Mouse (Mus musculus): ENCODE data around the gene Hist1h1e. TPM values are rescaled to one million over a fixed set of nuclear protein-coding genes. Genes with fewer than 3 reads are reported as not detected.
"Not testable (repeated sequence)": the region's sequence is repeated elsewhere in the genome, so short reads cannot be mapped to it uniquely, and the experiment has no call there.

Hist1h1e gene
- polyA plus RNA-seq, 1 experiment from 2014 or later, result 11.6 TPM

DNA sequence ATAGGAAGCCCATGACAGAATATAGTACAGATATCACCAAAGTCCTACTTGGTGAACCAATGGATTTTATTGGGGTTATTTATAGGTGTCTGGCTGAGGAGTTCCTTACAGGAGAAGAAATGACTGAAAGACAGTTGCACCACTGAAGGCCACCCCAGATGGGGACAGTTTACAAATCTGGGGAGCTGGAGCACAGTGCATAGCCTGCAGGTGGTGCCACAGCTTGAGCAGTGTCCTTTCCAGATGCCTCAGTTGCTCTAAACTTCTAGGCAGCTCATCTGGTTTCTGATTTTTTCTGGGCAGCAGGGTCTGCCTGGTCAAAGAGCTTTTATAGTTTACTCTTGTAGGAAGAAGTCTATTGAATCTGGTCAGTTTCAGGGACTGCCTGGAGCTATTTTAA lies 12.5 kb downstream of the Hist1h1e start:
- Histone ChIP-seq H3K27me3 (replicated peaks) (no peaks in the 10 kb centered on the region), H3K4me1 (replicated peaks) (no peaks in the 10 kb centered on the region), H3K36me3 (no peaks in the 10 kb centered on the region), H3K9ac (no peak overlapping the region), H3K4me2 (no peak overlapping the region), H3K27ac (ENCODE audit: poor library complexity, severe bottlenecking) (no peak overlapping the region), H3K4me3 (no peak overlapping the region), H3K9me3 (replicated peaks) (no peaks in the 10 kb centered on the region)
- no peak for ATAC-seq (ENCODE audit: insufficient number of reproducible peaks, low FRiP score)

- ATAC-seq (ENCODE audit: insufficient number of reproducible peaks, low FRiP score), result no peak
- no peak overlapping the region for H3K4me3 ChIP-seq
- H3K9ac ChIP-seq, result no peak overlapping the region
- no peaks in the 10 kb centered on the region for H3K27me3 ChIP-seq (replicated peaks)
- no peaks in the 10 kb centered on the region for H3K36me3 ChIP-seq
- 57% methylated on average over 4 of the region's 4 CpGs for WGBS
- H3K4me2 ChIP-seq, result no peak overlapping the region
- no peak overlapping the region for H3K27ac ChIP-seq (ENCODE audit: poor library complexity, severe bottlenecking)
- H3K4me1 ChIP-seq (replicated peaks), result no peaks in the 10 kb centered on the region
- H3K9me3 ChIP-seq (replicated peaks), result no peaks in the 10 kb centered on the region
Observed at GRCm38 (mm10) chr13:23609209-23609608, 13.1 kb downstream of the Hist1h1e start.

DNA sequence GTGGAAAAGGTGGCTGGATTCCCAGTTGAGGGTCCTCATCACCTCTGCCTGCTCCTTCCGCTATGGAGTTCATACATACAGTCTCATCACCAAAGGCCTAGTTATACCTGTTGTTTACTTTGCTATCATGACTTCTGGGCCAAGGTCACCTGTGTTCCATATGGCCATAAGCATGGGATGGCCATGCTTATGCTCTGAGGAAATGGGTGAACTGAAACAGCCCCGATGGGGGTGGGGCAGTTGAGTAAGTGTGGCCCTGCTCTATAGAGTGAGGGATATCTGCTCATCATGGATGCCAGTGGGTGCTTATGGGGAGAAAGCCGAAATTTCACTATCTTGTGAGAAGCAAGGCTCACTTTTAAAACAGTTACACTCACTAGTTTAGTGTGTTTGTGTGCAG lies 17.3 kb downstream of the Hist1h1e start:
- 0 out of 2 replicates have a peak, but pooled peaks cover 2% of the 10 kb centered on the region for H3K9me3 ChIP-seq (replicated peaks)
- no peak overlapping the region for H3K4me2 ChIP-seq
- WGBS, result 81% methylated on average over 3 of the region's 3 CpGs
- H3K9ac ChIP-seq, result no peak overlapping the region
- H3K36me3 ChIP-seq, result no peaks in the 10 kb centered on the region
- H3K27ac ChIP-seq (ENCODE audit: poor library complexity, severe bottlenecking), result no peak overlapping the region
- no peaks in the 10 kb centered on the region for H3K27me3 ChIP-seq (replicated peaks)
- H3K4me1 ChIP-seq (replicated peaks), result 0 out of 2 replicates have a peak, but pooled peaks cover 3% of the 10 kb centered on the region
- no peak for ATAC-seq (ENCODE audit: insufficient number of reproducible peaks, low FRiP score)
- H3K4me3 ChIP-seq, result no peak overlapping the region

- no peak for ATAC-seq (ENCODE audit: insufficient number of reproducible peaks, low FRiP score)
- H3K9ac ChIP-seq, result no peak overlapping the region
- no peak overlapping the region for H3K4me3 ChIP-seq
- H3K36me3 ChIP-seq, result no peaks in the 10 kb centered on the region
- no peak overlapping the region for H3K27ac ChIP-seq (ENCODE audit: poor library complexity, severe bottlenecking)
- WGBS, result 85% methylated on average over 3 of the region's 3 CpGs
- no peaks in the 10 kb centered on the region for H3K27me3 ChIP-seq (replicated peaks)
- no peak overlapping the region for H3K4me2 ChIP-seq
- 0 out of 2 replicates have a peak, but pooled peaks cover 2% of the 10 kb centered on the region for H3K9me3 ChIP-seq (replicated peaks)
- H3K4me1 ChIP-seq (replicated peaks), result 0 out of 2 replicates have a peak, but pooled peaks cover 3% of the 10 kb centered on the region
Observed at GRCm38 (mm10) chr13:23604452-23604851, 17.9 kb downstream of the Hist1h1e start.

- H3K4me3 ChIP-seq, result no peak overlapping the region
- no peaks in the 10 kb centered on the region for H3K27me3 ChIP-seq (replicated peaks)
- 0 out of 2 replicates have a peak, but pooled peaks cover 3% of the 10 kb centered on the region for H3K4me1 ChIP-seq (replicated peaks)
- no peak for ATAC-seq (ENCODE audit: insufficient number of reproducible peaks, low FRiP score)
- no peak overlapping the region for H3K27ac ChIP-seq (ENCODE audit: poor library complexity, severe bottlenecking)
- 47% methylated on average over 7 of the region's 7 CpGs for WGBS
- no peaks in the 10 kb centered on the region for H3K36me3 ChIP-seq
- H3K4me2 ChIP-seq, result no peak overlapping the region
- no peak overlapping the region for H3K9ac ChIP-seq
- H3K9me3 ChIP-seq (replicated peaks), result 0 out of 2 replicates have a peak, but pooled peaks cover 2% of the 10 kb centered on the region
Observed at GRCm38 (mm10) chr13:23603182-23603699, 19.1 kb downstream of the Hist1h1e start.

GRCm38 (mm10) chr13:23597957-23598356 lies 24.4 kb downstream of the Hist1h1e start:
- Histone ChIP-seq H3K9me3 (replicated peaks) (0 out of 2 replicates have a peak, but pooled peaks cover 2% of the 10 kb centered on the region), H3K9ac (no peak overlapping the region), H3K4me3 (no peak overlapping the region), H3K27me3 (replicated peaks) (no peaks in the 10 kb centered on the region), H3K4me2 (no peak overlapping the region), H3K36me3 (no peaks in the 10 kb centered on the region), H3K4me1 (replicated peaks) (peaks cover 11% of the 10 kb centered on the region; the same call in 1 of the 2 replicates), H3K27ac (ENCODE audit: poor library complexity, severe bottlenecking) (no peak overlapping the region)
- 6% methylated on average over 9 of the region's 9 CpGs for WGBS
- ATAC-seq (ENCODE audit: insufficient number of reproducible peaks, low FRiP score), result no peak

- WGBS, result 72% methylated on average over 7 of the region's 7 CpGs
- H3K4me3 ChIP-seq, result no peak overlapping the region
- H3K4me1 ChIP-seq (replicated peaks), result peaks cover 12% of the 10 kb centered on the region; the same call in 1 of the 2 replicates
- ATAC-seq (ENCODE audit: insufficient number of reproducible peaks, low FRiP score), result no peak
- H3K9ac ChIP-seq, result no peak overlapping the region; the same call in 1 of the 2 replicates
- no peaks in the 10 kb centered on the region for H3K36me3 ChIP-seq
- no peak overlapping the region for H3K27ac ChIP-seq (ENCODE audit: poor library complexity, severe bottlenecking)
- H3K4me2 ChIP-seq, result no peak overlapping the region
- no peaks in the 10 kb centered on the region for H3K27me3 ChIP-seq (replicated peaks)
- no peaks in the 10 kb centered on the region for H3K9me3 ChIP-seq (replicated peaks)
Observed at GRCm38 (mm10) chr13:23595622-23596372, 26.6 kb downstream of the Hist1h1e start.

GRCm38 (mm10) chr13:23595185-23595584 lies 27.2 kb downstream of the Hist1h1e start:
- no peaks in the 10 kb centered on the region for H3K27me3 ChIP-seq (replicated peaks)
- H3K36me3 ChIP-seq, result no peaks in the 10 kb centered on the region
- no peak overlapping the region for H3K4me2 ChIP-seq
- ATAC-seq (ENCODE audit: insufficient number of reproducible peaks, low FRiP score), result no peak
- WGBS, result 59% methylated on average over 2 of the region's 2 CpGs
- no peak overlapping the region for H3K27ac ChIP-seq (ENCODE audit: poor library complexity, severe bottlenecking)
- H3K4me1 ChIP-seq (replicated peaks), result peaks cover 12% of the 10 kb centered on the region; the same call in 1 of the 2 replicates
- no peaks in the 10 kb centered on the region for H3K9me3 ChIP-seq (replicated peaks)
- H3K4me3 ChIP-seq, result no peak overlapping the region
- no peak overlapping the region for H3K9ac ChIP-seq

DNA sequence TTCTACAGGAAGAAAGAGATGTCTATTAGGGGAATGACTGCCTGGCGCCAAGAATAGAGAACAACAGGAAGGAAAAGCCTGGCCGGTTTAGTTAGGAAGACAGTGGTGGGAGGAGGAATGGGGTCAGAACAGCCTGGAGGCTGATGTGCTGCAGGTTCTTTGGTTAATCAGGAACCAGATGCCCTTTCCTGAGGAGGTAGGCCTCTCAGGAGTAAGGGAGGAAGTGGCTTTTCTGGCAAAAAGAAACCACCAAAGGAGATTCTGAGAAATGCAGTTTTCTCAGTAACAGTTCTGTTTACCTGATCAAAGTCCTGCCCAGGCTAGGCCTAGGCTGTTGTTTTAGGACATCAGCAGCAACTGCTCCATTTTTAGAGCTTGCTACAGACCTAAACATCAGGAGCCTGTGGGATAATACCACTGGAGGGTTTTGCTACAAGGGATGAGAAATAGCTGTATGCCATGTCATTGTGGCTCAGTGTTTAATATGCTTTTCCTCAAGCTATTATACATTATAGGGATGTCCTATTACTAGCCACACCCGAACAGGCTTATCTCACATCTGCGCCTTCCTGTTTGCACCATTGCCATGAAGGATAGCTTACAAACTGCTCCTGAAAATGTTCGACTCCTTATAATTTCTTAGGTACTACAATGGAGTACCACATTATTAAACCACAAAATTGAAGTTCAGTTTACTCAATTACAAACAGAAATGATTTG lies 29.1 kb downstream of the Hist1h1e start:
- Histone ChIP-seq H3K27me3 (replicated peaks) (no peaks in the 10 kb centered on the region), H3K27ac (ENCODE audit: poor library complexity, severe bottlenecking) (no peak overlapping the region; the same call in 1 of the 2 replicates), H3K4me3 (no peak overlapping the region), H3K4me2 (no peak overlapping the region), H3K9ac (no peak overlapping the region), H3K4me1 (replicated peaks) (peaks cover 12% of the 10 kb centered on the region; the same call in 1 of the 2 replicates), H3K9me3 (replicated peaks) (no peaks in the 10 kb centered on the region), H3K36me3 (no peaks in the 10 kb centered on the region)
- no peak for ATAC-seq (ENCODE audit: insufficient number of reproducible peaks, low FRiP score)
- WGBS, result 63% methylated on average over 5 of the region's 5 CpGs

DNA sequence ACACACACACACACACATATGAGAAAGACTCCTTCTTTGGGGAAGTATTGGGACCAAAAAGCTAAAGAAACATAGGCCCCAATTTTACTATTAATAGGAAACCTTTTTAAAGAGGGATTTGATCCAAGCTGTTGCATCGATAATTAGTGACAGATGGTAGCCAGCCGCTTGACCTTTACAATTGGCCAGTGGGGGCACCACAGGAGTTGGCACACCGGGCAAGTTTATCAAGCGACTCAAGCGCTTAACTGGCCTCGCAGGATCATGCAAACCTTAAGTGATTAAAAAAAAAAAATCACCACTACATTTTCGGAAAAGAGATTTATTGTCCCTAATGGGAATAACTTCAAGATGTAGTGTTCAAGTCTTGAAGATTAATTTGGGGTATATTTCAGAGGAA lies 29.7 kb downstream of the Hist1h1e start:
- Histone ChIP-seq H3K9ac (no peak overlapping the region), H3K36me3 (no peaks in the 10 kb centered on the region), H3K4me1 (replicated peaks) (peaks cover 12% of the 10 kb centered on the region; the same call in 1 of the 2 replicates), H3K27ac (ENCODE audit: poor library complexity, severe bottlenecking) (no peak overlapping the region), H3K9me3 (replicated peaks) (no peaks in the 10 kb centered on the region), H3K4me3 (no peak overlapping the region), H3K27me3 (replicated peaks) (no peaks in the 10 kb centered on the region), H3K4me2 (no peak overlapping the region)
- 92% methylated on average over 7 of the region's 7 CpGs for WGBS
- ATAC-seq (ENCODE audit: insufficient number of reproducible peaks, low FRiP score), result no peak

DNA sequence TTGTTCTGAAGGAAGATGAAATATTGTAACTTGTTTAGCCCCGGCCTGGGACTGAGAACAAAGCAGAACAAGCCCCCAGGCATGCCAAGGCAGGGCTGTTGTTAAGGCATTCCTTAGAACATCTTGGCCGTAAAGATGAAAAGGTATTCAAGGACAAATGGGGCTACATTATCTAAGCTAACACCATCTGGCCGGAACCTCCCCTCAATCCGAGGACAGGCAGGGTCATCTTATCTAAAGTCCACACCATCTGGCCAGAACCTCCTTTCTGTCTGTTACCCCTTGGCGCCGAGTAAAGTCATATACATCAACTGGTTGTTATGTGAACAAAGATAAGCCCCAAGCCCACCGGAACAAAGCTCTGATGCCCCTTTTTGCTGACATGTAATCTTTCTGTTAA lies 30.5 kb downstream of the Hist1h1e start:
- ATAC-seq (ENCODE audit: insufficient number of reproducible peaks, low FRiP score); H3K9me3 ChIP-seq (replicated peaks); H3K9ac ChIP-seq; H3K27ac ChIP-seq (ENCODE audit: poor library complexity, severe bottlenecking); H3K4me2 ChIP-seq; H3K4me3 ChIP-seq; H3K27me3 ChIP-seq (replicated peaks); H3K36me3 ChIP-seq: not testable (repeated sequence)
- 64% methylated on average over 7 of the region's 7 CpGs for WGBS
- H3K4me1 ChIP-seq (replicated peaks), result peaks cover 12% of the 10 kb centered on the region; the same call in 1 of the 2 replicates

Measured in heart, embryonic 12.5 days (tissue).